Mouse (Mus musculus) MN1 (cell line): ENCODE data around the gene Trabd.

Experiments used
- DNase-seq: peaks from one replicate; pipeline ENCODE4 v3.0.0-alpha.2; 2016; ENCODE audit warnings: low spot score

Gene Trabd

GRCm38 (mm10) chr15:89127364-89127940 lies 52.5 kb downstream of the Trabd start:
- DNase-seq, result no peak

DNA sequence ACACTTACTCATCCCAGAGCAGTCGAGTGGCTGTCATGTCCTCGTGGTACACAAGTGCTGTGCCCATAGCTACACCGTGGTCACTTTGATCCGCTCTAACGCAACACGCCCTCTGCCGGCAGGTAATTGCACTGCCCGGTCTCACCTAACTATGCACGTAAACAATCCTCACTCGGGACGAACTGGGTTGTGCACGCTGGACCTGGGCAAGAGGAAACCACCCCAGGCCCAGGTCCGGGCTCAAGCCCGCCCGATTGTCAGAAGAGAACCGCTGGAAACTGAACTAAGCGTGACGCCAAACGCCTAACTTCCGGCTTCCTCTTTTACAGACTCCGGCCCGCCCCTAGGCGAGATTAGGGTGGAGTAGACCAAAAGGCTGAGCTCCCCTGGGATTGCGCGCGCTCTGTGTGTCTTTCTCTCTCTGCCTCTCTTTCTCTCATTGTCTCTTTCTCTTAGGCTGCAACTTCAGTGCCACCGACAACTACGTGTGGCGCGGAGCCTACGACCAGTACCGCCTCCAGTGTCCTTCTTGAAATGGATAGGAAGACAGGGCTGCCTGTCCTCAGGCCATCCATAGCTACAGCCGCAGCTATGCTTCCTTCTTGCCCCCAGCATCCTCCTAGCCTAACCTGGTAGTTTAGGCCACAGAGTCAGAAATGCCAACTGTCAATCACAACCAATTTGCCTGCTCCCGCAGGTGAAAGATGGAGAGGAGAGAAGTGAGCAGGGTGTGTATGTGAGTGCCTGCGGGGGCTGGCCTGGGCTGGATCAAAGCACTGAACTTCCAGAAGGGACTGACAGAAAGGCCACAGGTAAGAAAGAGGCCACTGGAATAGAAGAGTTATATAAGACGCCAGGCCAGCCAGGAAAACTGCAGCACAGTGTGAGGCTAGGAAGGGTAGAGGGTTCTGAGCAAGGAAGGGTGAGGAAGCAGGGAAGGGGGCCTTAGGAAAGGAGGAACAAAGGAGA lies 53.7 kb downstream of the Trabd start, which contains the start of gene Hdac10:
Gene Hdac10 (minus strand): TSS at position 319 of the 969 bp plus-strand sequence.
- peak; percentile 92 for DNase-seq

- no peak for DNase-seq
Measured at GRCm38 (mm10) chr15:89130245-89130644, 55.3 kb downstream of the Trabd start.

- DNase-seq, result no peak
Measured at GRCm38 (mm10) chr15:89131316-89131715, 56.4 kb downstream of the Trabd start.
